Mouse (Mus musculus) brown adipose tissue, adult 24 weeks (tissue): ENCODE measurements around the gene Lyrm9. TPM values are rescaled to one million over a fixed set of nuclear protein-coding genes. Genes with fewer than 3 reads are reported as not detected.

Experiments
- H3K27ac ChIP-seq: fragments of 200-500 bp; replicated peaks from 2 replicates; pipeline ENCODE4 v1.5.1; 2012; ENCODE audit warnings: low read depth, mild to moderate bottlenecking, low read length
- H3K4me1 ChIP-seq: fragments of 200-500 bp; 2 replicates; pipeline ENCODE4 v1.6.1; 2012; ENCODE audit warnings: low read length, mixed read lengths; ENCODE audit not compliant: control insufficient read depth, insufficient read depth, insufficient read length
- H3K4me3 ChIP-seq: fragments of 200-500 bp; 2 replicates; pipeline ENCODE4 v1.5.1; 2012; ENCODE audit warnings: low read depth, mild to moderate bottlenecking, low read length, moderate library complexity; ENCODE audit not compliant: insufficient read depth
- polyA plus RNA-seq: library from polyadenylated mRNA; stranded (reverse); fragments of >200 nt; gene quantifications from 2 replicates; pipeline ENCODE4 v1.2.4, GENCODE M21; 2012; ENCODE audit not compliant: missing spikeins, insufficient read depth, insufficient read length

Lyrm9 gene
- polyA plus RNA-seq, 1 experiment: 58.3 TPM

DNA sequence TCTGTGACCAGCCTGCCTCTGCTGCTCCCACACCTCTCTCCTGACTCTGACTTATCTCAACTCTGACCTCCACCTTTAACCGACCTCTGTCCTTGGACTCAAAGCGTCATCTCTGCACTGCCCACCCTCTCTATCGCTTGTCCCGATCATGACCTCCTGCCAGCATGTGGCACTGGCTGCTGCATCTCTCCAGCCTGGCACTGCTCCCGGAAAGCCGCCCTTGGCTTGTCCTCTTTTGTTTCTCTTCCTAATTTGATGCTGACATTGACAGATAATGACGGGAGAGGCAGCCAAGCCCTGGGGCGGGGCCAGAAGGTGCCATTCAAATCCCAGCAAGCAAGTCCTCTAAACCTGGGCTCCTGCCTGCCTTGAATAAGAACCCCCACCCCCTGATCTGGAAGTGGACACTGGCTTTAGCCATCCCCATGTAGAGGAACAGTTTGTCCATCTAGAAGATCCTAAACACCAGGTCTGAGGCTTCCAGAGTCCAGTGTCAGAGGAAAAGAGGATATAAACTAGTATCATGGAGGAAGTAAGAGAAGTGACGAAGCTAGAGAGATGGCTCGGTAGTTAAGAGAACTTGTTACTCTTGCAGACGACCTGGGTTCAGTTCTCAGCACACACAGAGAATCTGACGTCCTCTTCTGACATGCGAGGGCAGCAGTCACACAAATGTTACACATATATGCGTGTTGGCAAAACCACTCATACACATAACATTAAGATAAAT lies 22.6 kb upstream of the Lyrm9 start:
- Histone ChIP-seq H3K4me3 (no peak overlapping the region), H3K4me1 (no peaks in the 10 kb centered on the region), H3K27ac (peak overlapping the region; percentile 53; the same call in 1 of the 2 replicates)

DNA sequence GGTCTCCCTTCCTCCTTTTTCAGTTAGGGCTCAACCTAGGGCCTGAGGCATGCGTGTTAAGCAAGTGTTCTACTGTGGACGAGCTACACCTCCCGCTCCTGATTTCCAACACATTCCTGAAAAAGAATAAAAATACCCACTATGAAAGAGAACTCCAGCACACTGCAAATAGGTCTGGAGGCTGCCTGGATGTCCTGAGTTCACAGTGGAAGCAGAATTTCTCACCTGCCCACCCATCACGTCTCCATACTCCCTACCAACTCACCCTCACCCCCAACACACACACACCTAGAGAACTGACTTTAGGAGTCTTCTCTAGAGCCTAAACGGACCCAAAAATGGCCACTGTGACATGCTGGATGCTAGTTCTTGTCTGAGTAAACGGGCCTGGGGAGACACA lies 21.8 kb upstream of the Lyrm9 start:
- no peak overlapping the region for H3K27ac ChIP-seq
- no peaks in the 10 kb centered on the region for H3K4me1 ChIP-seq
- H3K4me3 ChIP-seq: no peak overlapping the region

DNA sequence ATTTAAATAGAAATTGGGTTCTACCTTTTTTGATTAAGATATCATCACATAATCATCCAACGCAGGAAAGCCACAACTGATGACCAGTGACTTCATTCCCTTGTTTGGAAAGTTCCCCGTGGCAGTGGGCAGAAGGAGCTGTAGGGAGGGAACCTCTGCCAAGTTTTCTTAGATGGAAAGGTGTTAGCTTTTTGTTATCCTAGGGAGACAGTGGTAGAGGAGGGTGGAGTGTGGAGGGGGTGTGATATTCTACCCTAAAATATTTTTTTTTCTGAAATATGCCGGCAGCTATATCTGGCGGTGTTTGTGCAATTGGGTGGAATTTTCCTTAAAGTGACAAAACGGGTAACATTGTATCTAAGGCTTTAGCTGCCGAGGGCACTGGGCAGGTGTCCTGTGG lies 21.2 kb upstream of the Lyrm9 start:
- H3K4me3 ChIP-seq: no peak overlapping the region
- H3K27ac ChIP-seq: no peak overlapping the region
- H3K4me1 ChIP-seq: no peaks in the 10 kb centered on the region

DNA sequence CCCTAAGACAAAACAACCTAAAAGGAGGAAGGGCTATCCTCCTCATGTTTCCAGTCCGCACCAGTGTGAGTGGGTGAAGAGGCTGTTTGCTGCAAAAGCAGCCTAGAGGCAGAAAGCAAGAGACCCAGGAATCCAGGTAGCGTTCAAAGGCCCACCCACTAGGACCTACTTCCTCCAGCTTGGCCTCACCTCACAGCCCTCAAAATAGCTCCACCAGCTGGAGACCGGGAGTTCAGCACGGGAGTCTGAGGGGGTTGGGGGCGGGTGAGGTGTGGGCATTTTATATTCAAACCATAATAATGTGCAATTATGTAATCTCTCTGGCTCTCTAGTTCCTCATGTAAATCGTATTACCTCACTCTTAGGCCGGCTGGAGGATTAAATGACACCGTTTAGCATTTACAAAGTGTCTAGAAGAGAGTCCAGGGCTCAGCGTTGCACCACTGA lies 20.7 kb upstream of the Lyrm9 start:
- H3K27ac ChIP-seq: no peak overlapping the region
- no peaks in the 10 kb centered on the region for H3K4me1 ChIP-seq
- no peak overlapping the region for H3K4me3 ChIP-seq

DNA sequence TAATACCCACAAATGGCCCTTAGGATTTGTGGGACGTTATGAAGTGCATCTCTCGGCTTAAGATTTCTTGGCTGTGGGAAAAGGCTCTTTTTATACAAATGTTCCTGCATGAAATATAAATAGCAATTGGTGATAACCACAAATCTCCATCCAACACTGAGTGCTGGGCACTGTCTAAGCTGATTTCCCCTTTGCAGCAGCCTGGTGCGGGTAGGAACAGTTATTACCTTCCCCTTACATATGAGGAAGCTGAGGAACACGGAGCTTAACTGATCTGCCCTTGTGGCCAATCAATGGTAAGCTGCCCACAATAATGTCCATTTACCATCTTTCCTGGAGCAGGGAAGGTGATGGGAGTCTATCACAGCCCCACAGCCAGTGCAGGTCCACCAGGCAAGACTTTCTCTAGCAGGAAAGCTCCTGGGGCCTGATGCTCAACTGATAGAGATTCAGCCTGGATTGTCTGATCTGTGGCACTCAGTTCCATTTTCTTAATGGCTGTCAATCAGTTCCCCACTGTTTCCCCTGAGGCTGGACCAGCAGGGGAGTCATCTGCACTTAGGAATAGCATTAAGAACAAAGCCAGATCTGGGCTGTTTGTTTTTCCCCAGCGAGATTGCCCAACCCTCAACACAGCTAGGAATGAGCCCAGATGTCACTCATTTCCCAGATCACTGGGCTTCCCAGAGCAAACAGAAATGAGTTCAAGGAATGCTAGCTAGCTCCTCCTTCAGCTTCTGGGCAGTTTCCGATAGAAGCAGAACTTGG lies 18.9 kb upstream of the Lyrm9 start:
- no peak overlapping the region for H3K4me3 ChIP-seq
- H3K4me1 ChIP-seq: no peaks in the 10 kb centered on the region
- no peak overlapping the region for H3K27ac ChIP-seq

DNA sequence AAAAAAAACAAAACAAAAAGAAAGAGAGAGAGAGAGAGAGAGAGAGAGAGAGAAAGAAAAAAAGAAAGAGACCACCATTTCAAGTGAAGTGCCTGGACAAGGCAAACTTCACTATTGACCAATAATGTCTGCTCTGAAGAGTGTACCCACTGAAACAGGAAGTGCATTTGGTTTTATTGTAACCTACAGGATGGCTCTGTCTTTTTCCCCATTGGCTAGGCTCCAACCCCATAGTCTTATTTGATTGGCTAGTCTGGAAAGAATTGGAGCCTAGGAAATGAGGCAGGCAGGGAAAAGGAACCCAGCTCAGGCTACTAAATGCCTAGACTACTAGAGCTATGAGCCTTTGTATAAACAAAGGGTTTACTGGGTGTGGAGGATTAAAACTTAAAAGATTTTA lies 17.0 kb upstream of the Lyrm9 start:
- Histone ChIP-seq H3K27ac (no peak overlapping the region), H3K4me3 (no peak overlapping the region), H3K4me1 (0 out of 2 replicates have a peak, but pooled peaks cover 4% of the 10 kb centered on the region)

DNA sequence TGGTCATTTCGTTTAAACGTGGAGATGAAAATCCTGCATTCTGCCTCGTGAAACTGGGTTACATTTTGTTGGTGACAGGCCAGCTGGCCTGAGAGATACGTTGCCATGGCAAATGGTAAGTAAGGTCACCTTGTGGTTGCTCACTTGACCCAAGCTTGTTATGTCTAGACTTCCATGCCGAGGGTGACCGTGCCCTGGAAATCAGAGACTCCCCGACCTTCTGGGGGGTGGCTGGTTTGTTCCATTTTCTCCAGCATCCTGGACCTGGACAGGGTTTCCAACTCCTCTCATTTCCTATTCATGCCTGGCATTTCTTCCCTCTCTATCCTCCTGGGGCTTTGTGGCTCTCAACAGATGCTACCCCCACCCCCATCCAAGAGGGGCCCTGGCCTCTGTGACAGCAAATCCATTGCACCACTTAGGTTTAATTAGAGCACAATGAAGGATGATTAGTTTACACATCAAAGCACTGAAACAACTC lies 11.9 kb upstream of the Lyrm9 start:
- Histone ChIP-seq H3K4me1 (0 out of 2 replicates have a peak, but pooled peaks cover 7% of the 10 kb centered on the region), H3K4me3 (no peak overlapping the region)

DNA sequence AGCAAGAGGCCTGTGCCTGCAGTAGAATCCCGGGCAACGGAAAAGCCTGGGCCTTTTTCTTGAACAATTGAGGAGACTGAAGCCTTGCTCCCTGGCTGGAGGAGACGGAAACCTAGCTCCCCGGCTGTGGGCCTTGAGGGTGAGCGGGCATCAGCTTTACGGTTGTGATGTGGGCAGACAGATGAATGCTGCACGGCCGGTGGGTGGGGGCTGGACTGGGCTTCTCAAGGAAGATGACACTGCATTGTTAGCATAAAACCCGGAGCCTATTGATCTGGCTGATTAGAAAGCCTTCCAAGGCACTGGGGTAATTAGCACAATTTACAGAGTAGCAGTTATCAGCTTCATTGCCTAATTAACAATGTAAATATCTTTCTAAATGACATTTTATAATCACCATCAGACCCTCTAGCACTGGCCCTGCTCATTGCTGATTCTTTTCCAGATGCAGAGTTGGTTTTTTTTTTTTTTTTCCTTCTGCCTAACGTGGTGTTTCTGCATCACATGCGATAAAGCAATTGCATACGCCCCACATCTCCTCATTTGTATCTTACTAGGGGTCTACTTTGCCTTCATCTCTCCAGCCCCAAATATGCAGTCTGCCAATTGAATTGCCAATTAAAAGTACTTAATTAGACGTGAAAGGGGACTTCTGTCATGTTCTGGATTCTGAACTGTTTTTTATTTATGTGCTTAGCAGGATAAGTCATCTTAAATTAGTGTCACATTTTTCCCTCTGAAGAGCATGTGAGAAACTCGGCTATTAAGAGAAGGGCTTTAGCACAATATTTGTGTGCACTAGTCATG lies 10.2 kb upstream of the Lyrm9 start:
- Histone ChIP-seq H3K4me3 (no peak overlapping the region), H3K27ac (no peak overlapping the region), H3K4me1 (0 out of 2 replicates have a peak, but pooled peaks cover 13% of the 10 kb centered on the region)

More for the DNA sequence above, 11.9 kb upstream of the Lyrm9 start:
- peak overlapping the region; percentile 70 for H3K27ac ChIP-seq

DNA sequence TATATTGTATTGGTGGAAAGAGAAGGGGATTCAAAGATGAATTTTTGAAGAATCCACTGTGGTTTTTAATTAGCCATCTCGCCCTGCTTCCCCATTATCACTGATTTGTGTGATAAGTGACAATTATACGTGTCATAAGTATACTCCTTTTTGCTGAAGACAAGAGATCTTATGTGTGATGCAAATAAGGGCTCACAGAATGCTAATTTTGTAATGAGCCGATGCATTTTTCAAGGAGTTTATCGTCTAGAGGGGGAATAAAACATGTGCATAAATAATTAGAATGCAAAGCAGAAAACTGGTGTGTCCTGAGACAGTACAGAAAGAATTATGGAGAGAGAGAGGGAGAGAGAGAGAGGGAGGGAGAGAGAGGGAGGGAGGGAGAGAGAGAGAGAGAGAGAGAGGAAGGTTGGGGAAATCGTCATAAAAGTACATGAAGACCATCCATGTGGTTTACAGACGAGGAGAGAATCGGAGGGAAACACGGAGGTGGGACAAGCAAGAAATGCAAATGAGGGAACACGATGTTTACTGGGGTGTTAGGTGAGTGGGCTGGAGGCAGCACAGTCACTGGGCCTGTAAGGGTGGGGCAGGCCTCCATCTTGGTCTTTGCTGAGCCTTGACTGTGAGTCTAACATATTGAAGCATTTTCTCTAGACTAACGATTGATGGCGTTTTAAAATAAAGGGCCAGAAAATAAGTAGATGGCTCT lies 8.9 kb upstream of the Lyrm9 start:
- no peak overlapping the region for H3K4me3 ChIP-seq
- H3K4me1 ChIP-seq: 0 out of 2 replicates have a peak, but pooled peaks cover 13% of the 10 kb centered on the region
- no peak overlapping the region for H3K27ac ChIP-seq

DNA sequence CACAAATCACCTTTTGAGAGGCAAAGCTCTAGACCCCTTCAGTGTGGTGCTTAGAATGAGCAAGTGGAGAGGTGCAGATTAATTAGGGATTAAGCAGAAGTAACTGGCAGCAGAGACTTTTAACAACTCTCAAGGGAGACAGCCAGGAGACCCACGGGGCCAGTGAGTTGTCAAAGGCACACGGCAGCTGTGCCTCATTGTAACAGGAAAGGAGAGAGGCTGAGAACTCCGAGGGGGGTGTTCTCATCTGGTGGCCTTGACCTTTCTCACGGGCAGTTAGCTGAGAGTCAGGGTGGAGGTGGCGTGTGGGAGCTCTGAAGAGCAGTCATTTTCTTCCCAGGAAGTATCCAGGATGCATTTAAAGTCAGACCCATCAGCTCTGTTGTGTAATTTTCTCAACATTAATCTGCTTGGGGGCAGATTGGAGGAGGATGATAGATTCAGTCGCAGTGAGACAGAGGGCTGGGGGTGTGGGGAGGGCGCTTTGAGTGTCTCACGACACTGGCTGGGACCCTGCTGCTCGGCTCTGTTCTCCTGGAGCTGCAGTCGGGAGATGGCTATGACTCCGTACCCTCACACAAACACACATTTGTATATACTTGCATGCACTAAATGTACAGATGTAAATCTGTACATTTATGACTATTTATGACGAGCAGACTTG lies 5.9 kb upstream of the Lyrm9 start:
- Histone ChIP-seq H3K27ac (peak overlapping the region; percentile 34; the same call in 1 of the 2 replicates), H3K4me3 (no peak overlapping the region), H3K4me1 (0 out of 2 replicates have a peak, but pooled peaks cover 6% of the 10 kb centered on the region)

DNA sequence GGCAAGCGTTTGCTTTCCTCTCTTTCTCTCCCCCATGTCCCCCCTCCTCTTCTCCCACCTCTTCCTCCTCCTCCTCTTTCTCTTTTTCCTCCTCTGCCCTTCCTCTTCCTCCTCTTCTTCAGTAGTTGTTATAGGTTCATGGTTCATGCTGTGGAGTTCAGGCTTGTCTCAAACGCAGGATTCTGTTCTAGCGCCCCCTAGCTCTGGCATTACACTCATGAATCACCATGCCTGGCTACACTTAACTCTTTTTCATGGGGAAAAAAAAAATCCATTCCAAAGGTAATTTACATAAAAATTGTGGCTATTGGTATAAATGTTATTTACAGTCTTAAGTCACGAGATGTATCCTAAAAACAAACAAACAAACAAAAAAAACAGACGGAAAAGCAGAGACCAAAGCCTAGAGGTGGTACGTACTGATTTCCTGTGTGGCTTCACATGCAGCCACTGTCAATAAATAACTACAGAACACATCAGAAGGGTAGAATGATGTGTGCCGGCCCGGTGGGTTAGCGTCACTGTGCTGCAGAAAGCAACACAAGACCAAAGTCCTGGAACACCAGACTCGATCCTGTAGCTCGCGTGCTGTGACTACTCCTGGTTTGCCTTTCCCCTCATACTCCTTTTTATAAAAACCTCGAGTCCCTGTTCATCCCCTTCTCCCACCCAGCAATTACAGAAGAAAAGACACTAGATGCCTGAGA lies 3.4 kb upstream of the Lyrm9 start:
- 0 out of 2 replicates have a peak, but pooled peaks cover 6% of the 10 kb centered on the region for H3K4me1 ChIP-seq
- H3K4me3 ChIP-seq: no peak overlapping the region
- H3K27ac ChIP-seq: no peak overlapping the region

DNA sequence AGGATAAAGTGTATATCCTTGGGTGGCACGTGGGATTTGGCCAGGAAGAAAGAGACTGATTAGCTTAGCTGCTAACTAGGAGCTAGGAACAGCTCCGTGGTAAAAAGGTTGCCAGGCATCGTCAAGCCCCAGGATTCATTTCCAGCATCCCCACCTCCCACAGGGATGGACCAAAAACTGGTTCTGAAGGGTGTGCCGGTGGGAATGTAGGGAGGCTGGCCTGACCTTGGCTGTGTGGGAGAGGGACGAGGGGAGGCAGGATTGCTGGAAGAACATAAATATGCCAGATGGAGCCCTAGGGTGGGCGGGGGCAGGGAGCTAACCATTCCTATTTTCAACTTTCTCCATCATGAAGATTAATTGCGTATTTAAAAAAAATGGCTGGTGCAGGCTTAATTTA lies 1.2 kb downstream of the Lyrm9 start:
- H3K4me1 ChIP-seq: no peaks in the 10 kb centered on the region
- no peak overlapping the region for H3K27ac ChIP-seq
- H3K4me3 ChIP-seq: no peak overlapping the region

DNA sequence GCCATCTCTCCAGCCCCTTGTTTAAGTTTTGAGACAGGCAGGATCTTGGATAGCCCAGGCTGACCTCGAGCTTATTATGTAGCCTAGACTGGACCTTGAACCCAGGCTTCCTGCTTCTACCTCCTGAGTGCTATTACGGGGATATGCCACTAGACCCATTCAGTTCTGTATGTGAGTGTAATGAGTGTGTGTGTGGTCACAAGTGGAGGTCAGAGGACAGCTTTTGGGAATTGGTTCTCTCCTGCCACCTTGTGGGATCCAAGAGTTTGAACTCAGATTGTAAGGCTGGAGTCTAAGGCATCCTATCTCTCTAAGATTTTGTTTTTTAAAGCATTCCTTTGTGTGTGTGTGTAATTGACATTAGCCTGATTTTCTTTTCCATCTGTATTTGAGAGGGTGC lies 2.0 kb downstream of the Lyrm9 start:
- Histone ChIP-seq H3K4me1 (no peaks in the 10 kb centered on the region), H3K27ac (no peak overlapping the region), H3K4me3 (no peak overlapping the region)
